Mouse (Mus musculus) midbrain, embryonic 16.5 days (tissue): ENCODE data around the gene Ptgdr. TPM values are rescaled to one million over a fixed set of nuclear protein-coding genes. Genes with fewer than 3 reads are reported as not detected.
"Not testable (repeated sequence)": the region's sequence is repeated elsewhere in the genome, so short reads cannot be mapped to it uniquely, and the experiment has no call there.

Experiments used
- ATAC-seq: fragments of 200-750 bp; cut with Nextera tagmentation; 2 replicates; pipeline ENCODE4 v1.8.0; 2017; ENCODE audit warnings: moderate TSS enrichment
- H3K27ac ChIP-seq: fragments of 300-500 bp; sonication (generic); 2 replicates; pipeline ENCODE4 v1.5.1; 2014; ENCODE audit warnings: mild to moderate bottlenecking, low read length, mixed read lengths
- H3K27me3 ChIP-seq: fragments of 300-500 bp; sonication (generic); 2 replicates; pipeline ENCODE4 v1.6.1; 2014; ENCODE audit warnings: low read depth, low read length, mixed read lengths; ENCODE audit not compliant: control insufficient read depth, insufficient read depth
- H3K36me3 ChIP-seq: fragments of 300-500 bp; sonication (generic); 2 replicates; pipeline ENCODE4 v1.6.1; 2014; ENCODE audit warnings: mild to moderate bottlenecking, low read length, moderate library complexity, mixed read lengths; ENCODE audit not compliant: control insufficient read depth, insufficient read depth
- H3K4me1 ChIP-seq: fragments of 300-500 bp; sonication (generic); 2 replicates; pipeline ENCODE4 v1.6.1; 2014; ENCODE audit warnings: mild to moderate bottlenecking, low read length, mixed read lengths; ENCODE audit not compliant: control insufficient read depth, insufficient read depth
- H3K4me2 ChIP-seq: fragments of 300-500 bp; sonication (generic); 2 replicates; pipeline ENCODE4 v1.6.1; 2014; ENCODE audit warnings: mild to moderate bottlenecking, low read length, mixed read lengths
- H3K4me3 ChIP-seq: fragments of 300-500 bp; sonication (generic); 2 replicates; pipeline ENCODE4 v1.5.1; 2014; ENCODE audit warnings: low read depth, mild to moderate bottlenecking, low read length, moderate library complexity, mixed read lengths
- H3K9ac ChIP-seq: fragments of 300-500 bp; sonication (generic); 2 replicates; pipeline ENCODE4 v1.6.1; 2014; ENCODE audit warnings: low read depth, low read length, mixed read lengths
- H3K9me3 ChIP-seq: fragments of 300-500 bp; sonication (generic); replicated peaks from 2 replicates; pipeline ENCODE4 v1.6.1; 2014; ENCODE audit warnings: mild to moderate bottlenecking, low read length, mixed read lengths; ENCODE audit not compliant: control insufficient read depth, poor library complexity, severe bottlenecking
- WGBS: fragments of 180-500 bp; shearing (Covaris S2); extraction: QIAGEN DNeasy Blood & Tissue Kit; methylation state at CpG from one replicate; pipeline ENCODE4 v1.1.7; 2014; 5-methylcytosine and 5-hydroxymethylcytosine counted together
- polyA plus RNA-seq: library from polyadenylated mRNA; unstranded; fragments of >200 nt; fragmentation: Nextera tagmentation; extraction: Ambion mirVana; gene quantifications from 2 replicates; pipeline ENCODE4 v1.2.1, GENCODE M21; 2015

Gene Ptgdr
- polyA plus RNA-seq, 1 experiment from 2014 or later = 0.87 TPM

DNA sequence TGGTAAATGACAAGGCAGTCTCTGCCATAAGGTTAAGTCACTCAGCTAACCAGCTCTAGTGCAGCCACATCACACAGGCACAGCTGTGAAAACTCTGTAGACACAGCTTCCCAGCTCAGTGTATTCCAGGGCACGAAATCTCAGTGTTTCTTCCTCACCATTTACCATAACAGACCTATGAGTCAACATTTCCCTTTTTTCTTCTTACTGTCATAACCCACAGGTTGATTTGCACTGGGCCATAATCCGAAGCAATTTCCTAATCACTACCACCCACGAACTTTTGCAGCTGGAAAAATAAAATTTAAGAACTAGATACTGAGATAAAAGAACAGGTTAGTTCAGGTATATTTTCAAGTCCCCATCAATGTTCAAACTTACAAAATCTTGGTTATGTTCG is 31.4 kb downstream of the Ptgdr start:
- no peak overlapping the region for H3K4me3 ChIP-seq
- WGBS = 79% methylated on average over 4 of the region's 4 CpGs
- no peaks in the 10 kb centered on the region for H3K9me3 ChIP-seq
- ATAC-seq = no peak
- H3K4me2 ChIP-seq = no peak overlapping the region
- no peaks in the 10 kb centered on the region for H3K4me1 ChIP-seq
- no peaks in the 10 kb centered on the region for H3K27me3 ChIP-seq
- H3K9ac ChIP-seq = no peak overlapping the region
- H3K27ac ChIP-seq = no peak overlapping the region
- no peaks in the 10 kb centered on the region for H3K36me3 ChIP-seq

DNA sequence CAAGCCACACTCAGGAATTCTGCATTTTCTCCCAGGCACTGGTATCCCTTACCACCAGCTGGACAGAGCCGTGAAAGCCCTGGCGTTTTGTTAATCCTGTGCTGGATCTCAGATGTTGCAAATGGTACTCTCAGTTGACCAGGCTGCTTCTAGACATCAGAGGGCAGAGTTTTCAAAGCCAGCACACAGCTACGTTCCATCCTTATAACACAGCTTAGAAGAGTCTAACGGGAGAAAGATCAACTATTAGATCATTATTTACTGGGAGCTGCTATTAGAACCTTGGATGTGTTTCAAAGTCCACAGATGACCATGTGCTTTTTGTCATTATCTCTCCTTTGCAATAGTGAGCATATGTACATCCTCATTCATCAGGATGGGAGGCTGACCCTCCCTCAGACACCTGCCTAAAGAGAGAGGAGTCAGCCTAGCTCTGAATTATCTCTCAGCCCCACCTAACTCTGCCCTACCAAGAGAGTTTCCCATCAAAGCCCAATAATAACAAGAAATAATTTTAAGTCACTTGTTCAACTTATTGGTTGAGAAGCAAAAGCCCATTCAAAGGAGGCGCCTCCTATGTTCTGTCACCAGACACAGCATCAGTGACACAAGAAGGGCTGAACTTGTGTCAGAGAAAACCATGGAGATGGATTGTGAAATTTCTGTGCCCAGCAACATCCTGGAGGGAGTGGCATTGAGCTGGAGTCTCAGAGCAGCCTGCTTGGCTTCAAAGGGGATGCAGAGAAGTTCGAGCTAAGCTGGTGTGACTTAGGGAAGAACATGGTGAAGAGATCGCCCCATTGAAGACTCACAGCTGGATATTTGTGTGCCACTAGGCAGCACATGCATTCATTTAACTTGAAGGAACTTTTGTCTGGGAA is 37.8 kb downstream of the Ptgdr start:
- no peaks in the 10 kb centered on the region for H3K9me3 ChIP-seq
- H3K4me2 ChIP-seq = no peak overlapping the region
- no peak overlapping the region for H3K9ac ChIP-seq
- no peak overlapping the region for H3K4me3 ChIP-seq
- no peaks in the 10 kb centered on the region for H3K27me3 ChIP-seq
- no peak for ATAC-seq
- no peaks in the 10 kb centered on the region for H3K4me1 ChIP-seq
- no peaks in the 10 kb centered on the region for H3K36me3 ChIP-seq
- 65% methylated on average over 7 of the region's 7 CpGs for WGBS
- no peak overlapping the region for H3K27ac ChIP-seq

DNA sequence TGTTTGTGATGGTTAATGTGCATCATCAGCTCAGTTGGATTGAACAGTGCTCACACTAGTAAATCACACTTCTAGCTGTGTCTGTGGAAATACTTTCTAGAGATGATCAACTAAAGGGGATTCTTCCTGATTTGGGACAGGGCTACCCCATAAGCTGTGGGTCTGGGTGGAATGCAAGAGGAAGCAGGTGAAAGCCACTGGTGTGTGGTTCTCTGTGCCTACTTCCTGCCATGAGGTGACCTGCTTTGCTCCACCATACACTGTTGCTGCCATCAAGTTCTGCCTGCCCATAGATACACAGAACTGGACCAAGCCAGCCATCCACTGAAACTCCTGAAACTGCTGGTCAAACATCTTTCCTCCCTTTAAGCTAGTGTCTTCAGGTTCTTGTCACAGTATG is 46.0 kb downstream of the Ptgdr start:
- not testable (repeated sequence) for H3K4me1 ChIP-seq, H3K4me3 ChIP-seq, H3K36me3 ChIP-seq, H3K9ac ChIP-seq, H3K27me3 ChIP-seq, ATAC-seq, H3K4me2 ChIP-seq, H3K9me3 ChIP-seq, H3K27ac ChIP-seq

Other genes with a start within 250 kb of the Ptgdr start
- gene Gm5624, start 231.4 kb downstream of the Ptgdr start, polyA plus RNA-seq = not detected in 2 replicates
- gene Gm8257, start 152.9 kb downstream of the Ptgdr start, polyA plus RNA-seq = not detected in 2 replicates
- gene Gm8267, start 109.0 kb downstream of the Ptgdr start, polyA plus RNA-seq = not detected in 2 replicates
- 0.87 and 1.3 TPM in 2 replicates for gene Ptger2, start 128.8 kb upstream of the Ptgdr start, polyA plus RNA-seq